Mouse (Mus musculus): Measurements from ENCODE around the gene Chtop.
A peak's percentile ranks its signal among the peaks of the same experiment; 100 is the strongest.

The Chtop gene

DNA sequence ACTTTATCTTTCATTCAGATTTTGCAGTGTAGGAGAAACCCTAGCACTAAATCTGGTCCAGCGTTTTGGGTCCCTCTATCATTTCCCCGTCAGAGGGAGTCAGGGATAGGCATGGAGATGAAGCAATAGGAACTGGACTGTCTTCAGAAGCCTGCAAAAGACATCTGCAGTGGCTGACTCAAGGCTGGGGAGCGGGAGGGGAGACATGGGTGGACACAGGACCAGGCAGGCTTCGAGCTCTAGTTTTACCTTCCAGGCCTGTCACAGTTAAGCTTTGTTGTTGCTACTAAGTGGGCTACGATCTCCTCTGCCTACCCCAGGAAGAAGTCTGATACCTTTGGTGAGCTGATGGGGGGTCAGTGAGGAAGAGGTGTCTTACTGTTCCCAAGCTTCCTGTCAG, 3.0 kb upstream of the Chtop start:
- DNase-seq (ENCODE audit: low spot score in 2 of 2) = no peak

DNA sequence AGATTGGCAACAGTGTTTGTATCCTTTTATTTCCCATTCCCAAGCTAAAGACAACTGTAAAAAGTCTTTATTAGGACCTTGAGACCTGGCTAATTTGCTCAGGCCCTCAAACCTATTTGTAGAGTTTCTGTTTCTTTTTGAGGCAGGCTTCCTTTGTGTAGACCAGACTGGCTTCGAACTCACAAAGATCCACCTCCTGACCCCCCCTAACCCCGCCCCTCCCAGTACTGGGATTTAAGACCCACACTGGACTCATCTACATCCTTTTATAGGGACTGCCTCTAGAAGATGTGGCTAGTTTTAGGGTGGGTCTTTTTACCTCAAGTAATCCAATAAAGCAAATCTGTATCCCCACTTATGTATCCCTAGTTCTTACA, 437 bp upstream of the Chtop start:
- DNase-seq (ENCODE audit: low spot score in 2 of 2) = no peak

DNA sequence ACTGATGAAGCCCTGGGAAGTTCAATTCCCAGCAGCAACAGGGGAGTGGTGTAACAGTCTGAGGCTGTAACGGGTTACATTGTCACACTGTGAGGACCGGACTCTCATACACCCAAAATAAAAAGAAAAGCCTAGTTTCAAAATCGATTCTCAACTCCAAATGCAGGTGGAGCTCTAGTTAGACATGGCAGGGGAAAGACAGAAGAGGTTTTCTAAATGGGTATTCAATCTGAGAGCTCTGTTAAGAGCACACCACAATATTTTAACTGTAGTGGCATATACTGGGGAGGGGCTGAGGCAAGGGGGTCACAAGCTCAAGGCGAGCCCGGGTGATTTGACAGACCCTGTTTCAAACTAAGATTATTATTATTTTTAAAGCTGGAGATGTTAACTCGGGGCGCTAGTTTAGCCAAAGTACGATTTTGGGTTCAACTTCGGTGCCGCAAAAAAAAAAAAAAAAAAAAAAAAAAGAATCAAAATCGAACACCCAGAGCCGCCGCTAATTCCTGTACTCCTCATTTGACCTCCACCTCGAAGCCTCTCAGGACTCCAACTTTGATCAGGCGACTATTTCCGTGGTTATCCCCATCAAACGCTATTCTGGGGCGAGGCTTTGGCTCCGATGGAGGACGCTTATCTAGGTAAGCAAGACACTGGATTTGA, 880 bp downstream of the Chtop start:
- no peak for DNase-seq (ENCODE audit: low spot score in 2 of 2)

DNA sequence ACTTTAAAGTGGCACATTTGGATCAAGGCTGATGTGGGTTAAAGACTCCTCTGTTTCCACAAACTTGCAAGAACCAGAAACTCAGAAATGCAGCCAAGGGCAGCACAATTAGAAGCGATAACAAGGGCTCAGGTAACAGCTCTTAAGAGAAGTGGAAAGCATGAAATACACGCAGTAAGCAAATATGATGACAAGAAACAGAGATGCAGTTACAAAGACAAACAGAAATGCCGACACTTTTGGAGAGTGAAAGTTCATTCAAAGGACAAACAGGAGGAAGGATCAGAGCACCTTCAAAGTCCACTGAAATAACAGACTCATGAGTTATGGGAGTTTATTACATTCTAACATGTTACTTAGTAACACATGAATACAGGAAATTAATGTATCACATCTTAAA, 2.9 kb downstream of the Chtop start:
- DNase-seq (ENCODE audit: low spot score in 2 of 2) = no peak

DNA sequence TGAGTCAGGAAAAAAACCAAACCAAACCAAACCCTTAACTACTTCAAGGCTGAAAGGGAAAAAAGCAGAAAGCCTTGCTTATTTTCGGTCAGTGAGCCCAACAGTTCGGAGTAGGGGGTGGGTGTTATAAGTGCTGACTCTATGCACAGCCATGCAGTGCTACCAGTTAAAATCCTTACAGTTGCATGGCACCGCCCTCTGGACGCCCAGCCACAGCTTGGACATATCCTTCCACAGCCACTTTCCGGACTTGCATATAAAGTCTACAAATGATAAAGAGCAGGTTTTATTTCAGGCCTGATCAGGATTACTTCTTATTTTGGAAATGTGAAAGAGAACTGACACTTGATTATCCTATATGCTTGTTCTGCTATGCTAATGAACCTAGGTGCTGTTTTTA, 4.1 kb downstream of the Chtop start:
- DNase-seq (ENCODE audit: low spot score in 2 of 2) = no peak

DNA sequence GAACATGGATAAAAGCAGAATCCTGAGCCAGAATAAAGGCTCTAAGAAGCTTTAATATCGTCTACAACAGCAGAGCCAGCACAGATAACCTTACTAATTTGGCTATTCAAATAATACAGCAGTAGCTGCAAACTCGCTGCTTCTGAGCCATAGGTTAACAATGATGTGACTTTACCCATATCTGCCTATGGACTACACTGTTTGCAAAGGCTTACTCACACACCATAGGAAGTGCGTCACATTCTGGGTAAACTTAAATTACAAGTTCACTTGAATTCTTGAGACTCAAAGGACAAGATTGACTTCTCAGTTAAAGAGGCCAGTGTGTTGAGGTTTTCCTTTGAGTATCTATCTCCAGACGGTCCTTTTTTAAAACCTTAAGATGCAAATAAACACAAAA, 5.9 kb downstream of the Chtop start:
- no peak for DNase-seq (ENCODE audit: low spot score in 2 of 2)

DNA sequence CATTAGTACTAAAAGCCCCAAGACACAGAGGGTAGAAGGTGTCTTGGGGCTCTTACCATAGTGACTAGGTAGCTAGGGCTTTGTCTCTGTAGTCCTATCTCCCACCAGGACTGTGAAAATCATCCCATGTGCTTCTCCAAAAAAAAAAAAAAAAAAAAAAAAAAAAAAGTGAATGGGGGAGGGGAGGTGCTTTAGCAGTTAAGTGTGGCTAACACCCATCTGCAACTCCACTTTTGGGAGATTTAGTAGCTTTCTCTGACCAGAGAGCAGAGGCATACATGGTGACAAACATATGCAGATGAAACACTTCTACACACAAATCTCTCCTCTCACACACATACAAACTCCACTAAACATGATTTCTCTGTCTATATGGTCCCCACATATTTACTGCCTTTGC, 11.7 kb downstream of the Chtop start:
- DNase-seq (ENCODE audit: low spot score in 2 of 2) = no peak

DNA sequence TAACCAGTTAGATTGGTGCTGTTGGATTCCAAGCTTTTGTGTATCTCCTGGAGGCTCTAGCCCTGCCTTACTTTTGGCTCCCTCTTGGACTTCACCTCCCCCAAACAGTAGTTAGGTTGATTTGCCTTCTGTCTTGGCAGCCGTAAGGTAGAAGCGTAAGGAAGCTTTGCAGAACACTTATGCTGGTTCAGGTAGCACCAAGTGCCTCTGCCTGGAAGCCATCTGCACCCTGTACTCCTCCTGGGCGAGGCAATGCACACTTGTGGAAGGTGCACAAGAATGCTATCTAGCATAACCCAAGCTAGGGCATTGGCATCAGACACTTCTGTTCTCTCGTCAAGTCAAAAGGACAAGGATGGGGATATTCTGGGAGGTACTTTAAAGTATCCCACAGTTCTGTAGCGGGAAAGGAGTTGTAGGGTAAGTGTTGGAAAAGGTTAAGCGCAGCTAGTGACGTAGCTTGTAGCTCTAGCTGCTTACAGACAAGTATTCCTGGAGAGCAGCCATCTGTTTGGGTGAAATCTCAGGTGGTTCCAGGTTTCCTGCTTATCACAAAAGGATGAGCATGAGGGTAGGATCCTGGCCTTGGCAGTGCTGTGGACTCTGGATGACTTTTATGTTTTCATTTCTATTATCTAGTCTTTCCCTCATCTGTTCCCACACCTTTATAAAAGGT, 13.3 kb downstream of the Chtop start:
- DNase-seq (ENCODE audit: low spot score in 2 of 2) = no peak

DNA sequence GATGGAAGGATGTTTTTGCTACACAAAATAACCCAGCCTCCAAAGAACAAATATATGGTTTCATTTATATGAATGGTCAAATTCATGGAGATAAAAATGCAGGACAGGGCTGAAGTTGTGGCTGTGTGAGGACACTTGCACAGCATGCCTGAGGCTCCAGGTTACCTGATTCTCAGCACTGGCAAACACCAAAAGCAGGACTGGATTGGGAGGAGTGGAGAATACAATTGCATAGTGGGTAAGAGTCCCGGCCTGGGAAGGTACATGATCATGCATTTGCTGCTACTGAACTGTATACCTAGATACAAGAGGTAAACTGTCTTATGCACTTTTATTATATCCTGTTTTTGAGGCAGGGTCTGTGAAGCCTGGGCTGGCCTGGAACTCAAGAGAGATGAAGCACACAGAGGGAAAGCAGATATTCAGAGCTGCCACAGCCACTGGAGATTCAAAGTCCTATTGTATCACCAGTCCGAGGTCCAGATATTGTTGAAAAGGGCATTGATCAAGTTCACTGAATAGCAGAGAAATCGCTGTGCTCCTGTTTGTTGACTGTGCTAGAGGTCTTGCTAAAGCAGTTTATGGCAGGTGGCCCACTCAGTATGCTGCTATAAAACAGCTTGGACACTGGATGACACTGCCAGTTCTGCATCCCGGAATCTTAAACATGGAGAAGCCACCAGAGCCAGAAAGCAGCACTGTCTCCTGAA, 15.3 kb downstream of the Chtop start:
- DNase-seq (ENCODE audit: low spot score in 2 of 2) = no peak

DNA sequence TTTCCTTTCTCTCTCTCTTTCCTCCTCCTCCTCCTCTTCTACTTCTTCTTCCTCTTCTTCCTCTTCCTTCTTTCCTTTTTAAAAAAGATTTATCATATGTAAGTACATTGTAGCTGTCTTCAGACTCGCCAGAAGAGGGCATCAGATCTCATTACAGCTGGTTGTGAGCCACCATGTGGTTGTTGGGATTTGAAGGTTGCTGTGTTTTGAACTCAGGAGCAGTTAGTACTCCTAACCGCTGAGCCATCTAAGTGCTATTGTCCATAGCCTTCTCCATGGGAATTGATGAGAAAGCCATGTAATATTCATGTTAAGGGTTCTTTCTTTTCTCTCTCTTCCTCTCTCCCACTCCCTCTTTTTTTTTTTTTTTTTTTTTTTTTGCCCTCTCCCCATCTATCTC, 17.9 kb downstream of the Chtop start:
- peak in 1 of 2 experiments; percentile 65 for DNase-seq (ENCODE audit: low spot score in 2 of 2)

DNA sequence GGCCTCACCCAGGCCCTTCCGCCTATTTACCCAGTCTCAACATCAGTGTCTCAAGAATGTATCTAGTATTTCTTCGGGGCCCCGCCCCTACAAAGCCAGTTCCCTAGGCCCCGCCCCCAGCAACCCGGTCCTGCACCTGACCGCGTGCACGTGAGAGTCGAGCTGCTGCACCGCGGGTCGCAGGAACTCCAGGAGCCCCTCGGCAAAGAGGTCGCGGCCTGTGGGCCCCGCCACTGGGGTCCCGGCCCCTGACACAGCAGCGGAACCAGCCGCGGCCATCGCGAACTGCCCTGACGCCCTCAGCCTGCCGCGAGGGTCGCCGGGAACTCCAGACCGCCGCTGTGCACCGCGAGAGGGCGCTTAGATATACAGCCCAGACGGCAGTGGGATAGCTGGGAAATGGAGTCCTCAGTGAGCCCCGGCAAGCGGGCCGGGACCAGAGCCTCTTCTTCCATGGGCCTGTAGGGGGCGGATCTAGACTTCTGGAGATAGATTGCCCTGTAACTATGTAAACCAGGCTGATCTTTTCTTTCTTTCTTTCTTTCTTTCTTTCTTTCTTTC, 18.5 kb downstream of the Chtop start, which contains the start of gene Snapin:
Snapin (minus strand) TSS at position 338 of the 561 bp plus-strand sequence.
- peak; percentile 96 to 97 for DNase-seq (ENCODE audit: low spot score in 2 of 2)

DNA sequence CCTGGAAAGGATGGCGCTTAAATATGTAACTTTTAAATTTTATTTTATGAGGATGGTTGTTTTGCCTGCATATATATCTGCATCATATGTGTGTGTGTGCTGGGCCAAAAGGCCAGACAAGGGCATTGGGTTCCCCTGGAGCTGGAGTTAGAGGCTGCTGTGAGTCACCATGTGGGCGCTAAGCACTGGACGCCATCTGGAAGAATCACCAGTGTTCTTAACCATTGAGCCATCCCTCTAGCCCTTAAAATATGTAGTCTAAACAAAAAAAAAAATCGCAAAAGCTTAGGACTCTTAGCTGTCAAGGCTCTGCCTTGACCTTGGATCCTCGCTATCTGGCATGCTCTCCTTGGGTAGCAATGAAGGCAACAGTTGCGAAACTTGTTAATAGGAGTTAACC, 20.7 kb downstream of the Chtop start:
- DNase-seq (ENCODE audit: low spot score in 2 of 2) = no peak

DNA sequence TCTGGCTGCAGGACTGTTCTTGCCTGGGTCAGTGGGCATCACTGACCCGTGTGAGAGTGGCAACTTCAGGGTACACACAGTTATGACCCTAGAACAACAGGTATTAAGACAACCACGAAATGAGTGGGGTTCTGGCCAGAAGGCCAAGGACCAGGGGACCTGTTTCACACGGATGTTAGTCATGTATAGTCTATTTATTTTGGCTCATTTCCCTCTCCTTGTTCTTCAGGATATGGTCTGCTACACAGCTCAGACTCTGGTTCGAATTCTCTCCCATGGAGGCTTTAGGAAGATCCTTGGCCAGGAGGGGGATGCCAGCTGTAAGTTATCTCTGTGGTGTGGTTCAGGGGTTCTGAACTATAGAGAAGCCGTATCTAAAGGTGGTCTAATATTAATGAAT, 22.3 kb downstream of the Chtop start:
- DNase-seq (ENCODE audit: low spot score in 2 of 2) = no peak

DNA sequence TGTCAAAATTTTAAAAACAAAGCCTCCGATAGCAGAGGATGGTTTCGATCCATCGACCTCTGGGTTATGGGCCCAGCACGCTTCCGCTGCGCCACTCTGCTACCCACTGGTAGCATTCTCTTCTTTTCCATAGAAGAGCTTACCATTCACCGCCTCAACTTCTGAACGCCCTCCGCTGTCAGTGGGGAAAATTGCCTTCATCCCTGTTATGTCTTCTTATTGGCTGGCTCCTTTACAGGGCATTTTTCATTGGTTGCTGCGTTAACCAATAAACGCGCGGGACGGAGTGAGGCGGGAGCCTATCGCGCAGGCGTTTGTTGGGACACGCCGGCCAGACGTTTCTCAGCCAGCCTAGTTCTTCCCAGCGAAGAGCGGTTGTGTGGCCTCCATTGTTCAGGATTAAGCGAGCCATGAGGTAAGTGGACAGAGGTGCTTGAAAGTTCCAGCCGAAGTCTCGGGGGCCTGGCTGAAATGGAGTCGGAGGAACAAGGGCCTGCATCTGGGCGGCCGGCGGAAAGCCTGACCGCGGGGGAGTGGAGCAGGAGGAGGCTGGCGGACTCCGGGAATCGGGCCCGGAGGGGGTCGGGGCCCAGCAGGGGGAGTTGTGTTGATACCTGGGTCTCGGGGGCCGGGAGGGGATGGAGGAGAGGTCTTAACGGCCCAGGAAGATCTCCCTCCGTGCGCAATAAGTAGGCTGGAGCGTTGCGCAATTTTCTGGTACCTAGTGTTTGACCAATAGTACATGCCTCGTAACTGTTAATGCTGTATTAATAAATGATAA, 33.3 kb downstream of the Chtop start, which contains the start of gene Ilf2:
Ilf2 (plus strand) TSS at position 296 of the 781 bp plus-strand sequence.
- DNase-seq (ENCODE audit: low spot score in 2 of 2) = peak; percentile 84 to 93

DNA sequence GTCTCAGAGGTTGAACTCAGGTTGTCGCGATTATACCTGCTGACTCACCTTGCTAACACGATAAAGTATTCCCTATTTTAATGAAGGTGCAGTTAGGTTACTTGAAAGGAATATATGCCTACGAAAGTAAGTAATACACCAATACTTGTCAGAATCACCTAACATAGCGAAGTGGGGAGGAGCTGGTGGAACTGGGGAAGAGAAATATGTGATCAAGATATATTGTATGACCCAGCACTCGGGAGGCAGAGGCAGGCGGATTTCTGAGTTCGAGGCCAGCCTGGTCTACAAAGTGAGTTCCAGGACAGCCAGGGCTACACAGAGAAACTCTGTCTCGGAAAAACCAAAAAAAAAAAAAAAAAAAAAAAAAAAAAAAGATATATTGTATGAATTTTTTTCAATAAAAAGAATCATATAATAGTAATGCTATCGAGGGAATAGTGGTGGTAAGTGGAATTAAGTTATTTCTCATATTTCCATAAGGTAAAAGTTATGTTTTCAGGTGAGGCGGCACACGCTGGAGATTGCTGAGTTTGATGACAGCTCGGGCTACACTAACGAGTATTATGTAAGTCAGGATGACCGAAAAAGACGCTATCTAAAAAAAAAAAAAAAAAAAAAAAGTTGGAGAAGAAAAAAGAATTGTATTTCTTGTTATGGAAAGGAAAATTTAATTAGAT, 34.0 kb downstream of the Chtop start:
- DNase-seq (ENCODE audit: low spot score in 2 of 2) = no peak

DNA sequence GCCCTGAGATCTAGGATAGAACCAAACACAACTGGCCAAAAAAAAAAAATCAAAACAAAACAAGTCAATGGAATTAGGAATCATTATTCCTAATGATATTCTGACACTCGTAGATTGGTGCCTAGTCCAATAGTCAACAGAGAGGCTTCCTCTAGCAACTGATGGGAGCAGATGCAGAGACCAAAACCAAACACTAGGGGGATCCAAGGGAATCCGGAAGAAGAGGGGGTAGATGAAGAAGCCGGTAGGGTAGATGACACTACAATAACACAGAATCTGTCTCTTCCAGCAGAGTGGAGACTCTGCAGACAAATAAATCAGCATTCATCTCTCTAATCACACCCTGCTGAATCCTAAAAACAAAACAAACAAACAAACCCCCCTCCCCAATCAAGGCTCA, 37.1 kb downstream of the Chtop start:
- peak; percentile 28 to 74 for DNase-seq (ENCODE audit: low spot score in 2 of 2)

DNA sequence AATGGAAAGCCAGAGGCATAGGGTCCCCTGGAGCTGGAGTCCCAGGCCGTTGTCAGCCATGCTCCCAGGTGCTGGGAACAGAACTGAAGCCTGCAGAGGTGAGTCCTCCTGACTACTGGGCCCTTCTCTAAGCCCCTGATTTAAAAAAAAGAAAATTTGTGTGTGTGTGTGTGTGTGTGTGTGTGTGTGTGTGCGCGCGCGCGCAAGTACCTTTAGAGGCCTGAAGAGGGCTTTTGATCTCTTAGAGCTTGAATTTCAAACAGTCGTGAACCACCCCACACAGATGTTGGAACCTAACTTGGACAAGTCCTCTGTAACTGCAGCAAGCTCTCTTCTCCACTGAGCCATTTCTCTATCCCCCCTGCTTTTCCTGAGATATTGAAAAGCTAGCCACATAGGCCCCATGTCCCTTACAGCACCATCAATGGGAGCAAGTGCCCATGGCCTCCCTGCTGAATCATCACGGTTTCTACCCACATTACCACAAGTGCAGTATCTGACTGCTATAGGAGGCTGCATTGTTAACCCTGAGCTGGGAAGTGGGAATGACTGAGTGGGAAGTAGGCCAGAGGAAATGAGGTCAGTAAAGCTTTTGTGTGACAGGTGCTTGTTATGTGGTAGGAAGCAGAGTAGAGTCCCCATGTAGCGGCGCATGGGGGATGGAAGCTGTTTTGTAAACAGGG, 41.5 kb downstream of the Chtop start:
- DNase-seq (ENCODE audit: low spot score in 2 of 2) = no peak

DNA sequence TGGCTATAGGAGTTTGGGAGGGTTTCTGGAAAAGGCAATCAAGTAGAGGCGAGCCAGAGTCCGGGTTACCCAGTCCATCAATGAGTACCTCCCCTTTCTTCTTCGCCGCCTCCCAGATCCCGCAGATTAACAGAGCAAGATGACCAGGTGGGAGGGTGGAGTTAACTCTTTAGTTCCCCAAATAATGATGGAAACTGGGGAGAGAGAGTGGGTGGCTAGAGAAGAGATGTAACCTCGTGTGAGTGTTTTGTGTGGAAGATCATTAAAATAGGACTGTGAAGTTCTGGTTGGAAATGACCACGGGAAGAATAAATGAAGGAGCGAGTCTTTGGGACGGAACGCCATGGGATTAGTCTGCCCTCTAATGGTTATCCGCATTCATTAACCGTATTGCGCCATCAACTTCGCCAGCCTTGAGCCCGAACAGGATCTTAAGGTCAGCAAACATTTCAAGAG, 43.0 kb downstream of the Chtop start:
- no peak for DNase-seq (ENCODE audit: low spot score in 2 of 2)

DNA sequence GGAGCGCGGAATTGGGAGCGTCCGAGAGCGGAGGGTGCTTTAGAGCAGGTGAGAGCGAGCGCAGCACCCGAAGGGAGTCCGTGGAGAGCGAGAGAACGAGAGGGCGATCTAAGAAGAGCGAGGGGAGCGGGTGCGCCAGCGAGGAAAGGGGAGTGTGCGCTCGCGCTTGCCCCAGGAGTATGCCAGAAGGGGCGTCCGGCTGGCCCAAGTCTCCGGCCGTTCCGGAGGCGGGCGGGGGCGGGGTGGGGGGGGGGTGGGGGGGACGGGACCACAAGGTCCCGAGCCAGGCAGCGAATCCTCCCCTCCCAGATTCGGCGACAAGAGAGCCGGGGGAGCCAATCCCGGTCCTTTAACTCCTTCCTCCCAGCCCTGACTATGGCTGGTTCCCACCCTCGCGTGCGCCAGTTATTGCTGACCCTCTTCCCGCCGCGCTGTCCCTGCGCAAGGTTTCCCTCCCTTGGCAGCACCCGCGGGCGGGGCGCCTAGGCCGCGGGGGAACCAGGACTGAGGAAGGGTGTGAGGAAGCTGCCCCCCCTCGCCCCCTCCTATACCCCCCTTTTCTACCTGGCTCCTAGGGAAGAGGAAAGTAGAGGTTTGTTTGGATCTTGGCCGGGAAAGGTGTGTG, 43.5 kb downstream of the Chtop start, which contains the start of gene Npr1:
Npr1 (minus strand) TSS at position 181 of the 625 bp plus-strand sequence.
- DNase-seq (ENCODE audit: low spot score in 2 of 2) = peak; percentile 31
